Mouse (Mus musculus): Measurements from ENCODE around the gene Ccdc121.
"Not testable (repeated sequence)": the region's sequence is repeated elsewhere in the genome, so short reads cannot be mapped to it uniquely, and the experiment has no call there.

Ccdc121 gene

DNA sequence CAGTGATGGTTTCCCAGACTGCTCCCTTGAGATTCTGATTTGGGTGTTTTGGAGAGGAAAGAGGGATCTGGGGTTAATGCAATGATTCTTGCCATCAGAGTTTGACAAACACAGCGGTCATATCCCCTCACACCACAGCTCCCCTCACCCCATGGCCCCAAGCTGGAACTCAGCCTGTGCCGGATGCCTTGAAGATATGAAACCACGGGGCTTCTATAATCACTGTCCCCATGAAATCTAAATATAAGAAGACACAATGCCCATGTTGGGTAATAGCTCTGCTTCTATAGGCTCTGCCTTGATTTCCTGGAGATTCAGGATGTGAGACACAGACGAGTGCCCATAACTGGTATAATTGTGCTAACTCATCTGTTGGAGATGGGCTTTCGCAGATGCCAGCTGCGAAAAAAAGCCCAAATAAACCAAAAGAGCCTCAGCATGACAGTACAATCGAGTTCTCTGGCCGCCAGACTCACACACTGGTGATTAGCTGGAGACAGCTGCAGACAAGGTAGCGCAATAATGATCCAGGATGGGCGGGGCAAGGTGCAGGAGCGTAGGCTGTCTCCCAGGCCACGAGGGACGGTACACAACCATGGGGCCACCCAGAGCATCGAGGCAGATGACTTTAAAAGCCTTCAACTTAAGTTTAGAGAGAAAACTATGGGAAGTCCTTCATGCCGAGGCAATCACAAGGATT is 1.3 kb upstream of the Ccdc121 start:
- in situ Hi-C loops (cut with MboI, MseI), result no loop called here

- in situ Hi-C loops (cut with MboI, MseI), result not testable (repeated sequence)
Observed at GRCm38 (mm10) chr1:181510855-181511254, 396 bp downstream of the Ccdc121 start.

GRCm38 (mm10) chr1:181505367-181505766 is 5.9 kb downstream of the Ccdc121 start:
- in situ Hi-C loops (cut with MboI, MseI), result no loop called here

DNA sequence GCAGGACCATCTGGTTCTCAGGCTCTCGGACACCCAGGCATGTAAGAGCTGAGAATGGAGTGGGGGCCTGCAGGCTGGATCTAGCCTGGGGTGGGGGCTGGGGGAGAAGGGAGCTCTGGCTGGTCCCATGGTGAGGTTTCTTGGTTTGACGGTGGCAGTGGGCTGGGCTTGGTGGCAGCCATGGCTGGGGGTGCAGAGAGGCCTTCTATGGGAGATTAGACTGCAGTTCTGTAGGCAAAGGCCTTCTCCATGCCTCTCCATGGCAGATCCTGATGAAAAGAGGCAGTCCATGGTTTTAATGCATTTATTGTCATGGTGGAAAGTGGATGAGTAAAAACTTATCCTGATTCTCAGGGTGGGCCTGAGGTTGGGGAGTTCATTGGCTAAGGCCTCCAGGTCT is 7.8 kb downstream of the Ccdc121 start:
- in situ Hi-C loops (cut with MboI, MseI), result no loop called here

- in situ Hi-C loops (cut with MboI, MseI), result no loop called here
Observed at GRCm38 (mm10) chr1:181484696-181485095, 26.6 kb downstream of the Ccdc121 start.

DNA sequence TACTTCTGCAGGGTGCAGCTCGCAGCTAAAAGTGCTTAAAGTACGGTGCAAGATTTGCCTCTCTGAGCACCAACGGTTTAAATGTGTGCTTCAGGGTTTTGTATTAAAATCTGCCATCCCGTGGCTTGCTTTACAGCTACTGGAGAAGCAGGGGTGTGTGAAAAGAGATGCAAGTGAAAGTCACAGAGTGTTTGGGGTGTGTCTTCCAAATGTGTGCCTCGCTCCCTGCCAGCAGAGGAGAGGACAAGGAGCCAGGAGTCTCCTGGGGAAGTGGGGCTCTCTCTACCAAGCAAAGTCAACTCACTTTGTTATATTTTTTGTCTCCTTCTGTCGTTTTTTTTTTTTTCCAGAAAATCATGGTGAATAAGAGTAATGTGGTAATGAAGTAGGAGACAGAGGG is 34.7 kb downstream of the Ccdc121 start:
- in situ Hi-C loops (cut with MboI, MseI), result no loop called here

- in situ Hi-C loops (cut with MboI, MseI), result no loop called here
Observed at GRCm38 (mm10) chr1:181476141-181476540, 35.1 kb downstream of the Ccdc121 start.

DNA sequence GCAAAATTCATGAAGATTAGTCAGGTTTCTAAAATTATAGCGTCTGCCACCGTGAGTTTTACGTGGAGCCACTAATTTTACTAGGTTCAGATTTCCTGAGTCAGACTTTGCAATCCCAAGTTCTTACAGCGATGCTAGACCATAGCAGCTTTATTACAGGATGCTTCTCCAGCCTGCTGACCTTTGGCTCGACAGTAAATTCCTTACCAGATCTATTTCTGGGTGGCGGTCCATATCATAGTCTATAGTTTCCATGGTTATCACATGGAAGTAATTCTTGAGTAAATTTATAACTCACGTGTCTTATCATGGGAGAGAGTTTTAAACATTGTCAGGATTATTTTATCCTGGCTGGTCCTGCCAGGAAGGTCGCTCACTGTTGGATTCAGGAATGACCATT is 41.8 kb downstream of the Ccdc121 start:
- in situ Hi-C loops (cut with MboI, MseI), result no loop called here

DNA sequence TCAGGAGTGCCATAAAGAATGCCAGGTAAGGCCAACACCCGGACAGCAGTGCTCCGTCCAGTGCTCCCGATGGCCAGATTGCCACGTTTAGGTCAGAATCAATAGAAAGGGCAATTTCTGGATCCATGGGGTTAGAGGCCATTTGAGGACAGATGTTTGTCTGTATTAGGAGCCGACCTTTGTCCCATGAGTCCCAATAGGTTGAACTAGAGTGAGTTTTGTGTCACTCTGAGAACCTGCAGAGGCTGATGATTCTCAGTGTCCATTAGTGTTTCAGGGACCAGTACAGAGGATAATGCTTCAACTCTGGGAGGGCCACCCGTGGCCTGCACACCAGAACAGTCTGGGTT is 44.0 kb downstream of the Ccdc121 start:
- in situ Hi-C loops (cut with MboI, MseI), result no loop called here

DNA sequence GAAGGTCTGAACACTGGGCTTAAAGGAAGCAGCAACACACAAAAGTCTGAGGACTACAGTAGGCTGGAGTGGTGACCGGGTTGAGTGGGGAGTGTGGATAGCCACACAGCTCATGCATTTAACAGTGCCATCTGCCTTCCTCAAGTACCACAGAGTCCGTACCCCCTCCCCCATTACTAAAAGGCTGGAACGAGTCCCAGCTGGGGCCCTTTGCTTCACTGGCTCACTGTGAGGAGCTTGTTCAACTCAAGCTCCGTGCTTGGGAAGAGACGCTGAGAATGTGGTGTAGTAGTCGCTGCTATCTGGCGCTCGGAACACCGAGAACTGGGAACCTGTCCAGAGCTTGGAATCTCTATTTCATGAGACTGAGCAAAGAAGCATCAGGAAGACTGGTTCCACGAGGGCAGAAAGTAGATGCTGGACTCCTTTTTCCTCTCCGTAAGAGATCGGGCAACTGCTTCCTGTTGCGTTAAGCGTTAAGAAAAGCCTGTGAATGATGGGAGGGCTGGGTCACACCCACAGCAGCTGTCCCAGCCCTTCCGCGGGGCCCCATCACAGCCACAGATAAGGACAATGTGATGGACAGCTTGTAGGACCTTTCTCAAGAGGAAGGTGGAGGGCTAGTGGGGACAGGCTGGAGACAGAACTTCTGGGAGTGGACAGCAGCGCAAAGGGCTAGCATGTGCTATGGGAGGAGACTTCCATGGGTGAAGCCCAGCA is 44.5 kb downstream of the Ccdc121 start:
- in situ Hi-C loops (cut with MboI, MseI), result no loop called here

DNA sequence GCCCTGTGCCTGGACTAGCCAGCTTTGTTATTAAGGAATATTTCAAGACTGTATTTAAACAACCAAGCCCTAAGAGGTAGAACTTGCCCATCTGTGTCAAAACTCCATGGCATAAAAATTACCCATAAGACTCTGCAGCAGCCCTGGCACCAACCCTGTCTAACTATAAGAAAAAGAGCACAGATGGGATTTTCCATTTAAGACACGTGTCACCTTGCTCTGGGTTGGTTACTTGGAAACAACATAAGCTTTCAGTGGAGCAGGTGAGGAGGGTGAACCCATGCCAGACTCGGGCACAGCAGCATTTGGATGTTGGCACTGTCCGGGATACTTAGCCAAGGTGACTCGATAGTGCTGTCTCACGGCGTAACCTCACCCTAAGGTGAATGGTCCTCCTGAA is 45.2 kb downstream of the Ccdc121 start:
- in situ Hi-C loops (cut with MboI, MseI), result no loop called here

- in situ Hi-C loops (cut with MboI, MseI), result no loop called here
Observed at GRCm38 (mm10) chr1:181465027-181465426, 46.2 kb downstream of the Ccdc121 start.

GRCm38 (mm10) chr1:181462906-181463179 is 48.4 kb downstream of the Ccdc121 start:
- in situ Hi-C loops (cut with MboI, MseI), result no loop called here

DNA sequence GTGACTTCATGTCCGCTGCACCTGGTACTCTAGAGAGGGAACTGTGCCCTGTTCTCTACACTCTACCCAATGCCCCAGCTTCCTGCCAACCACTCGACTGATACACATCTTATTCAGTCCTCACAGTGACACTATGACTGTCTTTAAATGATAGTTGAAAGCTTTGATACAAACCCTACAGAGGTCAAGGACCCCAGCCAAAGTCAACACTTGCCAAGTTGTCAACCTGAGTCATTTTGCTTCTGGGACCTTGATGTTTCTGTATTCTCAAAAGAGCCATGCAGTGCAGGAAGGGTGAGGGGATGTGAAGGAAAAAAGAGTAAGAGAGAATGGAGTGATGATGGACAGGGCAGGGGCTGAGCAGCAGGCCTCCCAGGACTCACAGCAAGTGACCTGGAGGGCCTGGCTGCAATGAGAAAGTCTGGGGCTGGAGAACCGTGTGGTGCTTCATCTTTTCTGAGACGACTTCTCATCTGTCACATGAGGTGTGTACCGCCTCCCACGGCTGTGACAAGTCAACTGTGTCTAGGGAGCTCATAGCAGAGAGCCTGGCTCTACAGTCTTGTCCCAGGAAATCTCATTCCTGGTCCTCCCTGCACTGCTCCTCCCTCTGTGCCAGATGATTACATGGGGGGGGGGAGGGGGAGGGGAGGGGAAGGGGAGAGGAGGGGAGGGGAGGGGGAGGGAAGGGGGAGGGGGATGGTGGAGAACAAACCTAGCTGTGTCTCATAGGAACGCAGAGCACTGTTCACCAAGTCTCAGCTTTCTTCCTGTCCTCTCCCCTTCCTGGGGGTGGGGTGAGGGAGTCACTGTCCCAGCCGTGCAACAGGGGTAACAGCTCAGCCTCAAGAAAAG is 49.0 kb downstream of the Ccdc121 start:
- in situ Hi-C loops (cut with MboI, MseI), result no loop called here

GRCm38 (mm10) chr1:181461484-181461883 is 49.8 kb downstream of the Ccdc121 start:
- in situ Hi-C loops (cut with MboI, MseI), result no loop called here

GRCm38 (mm10) chr1:181460283-181460682 is 51.0 kb downstream of the Ccdc121 start:
- in situ Hi-C loops (cut with MboI, MseI), result no loop called here
